Mouse (Mus musculus) lung, postnatal 0 days (tissue): ENCODE measurements around the gene Ppil1.

Source experiments
- CTCF ChIP-seq: IDR thresholded peaks from 2 replicates; pipeline ENCODE4 v1.5.1; 2016; ENCODE audit warnings: antibody characterized with exemption, mild to moderate bottlenecking
- EP300 ChIP-seq: IDR thresholded peaks from 2 replicates; pipeline ENCODE4 v1.6.1; 2016; ENCODE audit warnings: antibody characterized with exemption, mild to moderate bottlenecking, control low read depth

DNA sequence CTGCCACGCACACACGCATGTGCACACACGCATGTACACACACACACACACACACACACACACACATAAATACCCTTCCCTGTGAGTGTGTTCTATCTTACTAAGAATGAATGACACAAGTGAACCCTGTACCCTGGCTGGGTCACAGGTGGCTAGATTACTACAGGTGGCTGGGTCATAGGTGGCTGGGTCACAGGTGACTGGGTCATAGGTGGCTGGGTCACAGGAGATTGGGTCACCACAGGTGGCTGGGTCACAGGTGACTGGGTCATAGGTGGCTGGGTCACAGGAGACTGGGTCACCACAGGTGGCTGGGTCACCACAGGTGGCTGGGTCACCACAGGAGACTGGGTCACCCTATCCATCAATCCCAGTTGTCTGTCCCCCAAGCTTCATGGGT is 53.9 kb downstream of the Ppil1 start:
- no peak for TF ChIP-seq CTCF
- TF ChIP-seq EP300 = no peak
